Mouse (Mus musculus): Measurements from ENCODE around the gene Sephs2. TPM values are rescaled to one million over a fixed set of nuclear protein-coding genes. Genes with fewer than 3 reads are reported as not detected.

Gene Sephs2
- polyA plus RNA-seq, 1 experiment from 2014 or later = 61.5 TPM

GRCm38 (mm10) chr7:127244658-127245510, 29.0 kb downstream of the Sephs2 start:
- Histone ChIP-seq H3K36me3 (peaks cover 4% of the 10 kb centered on the region; the same call in 1 of the 2 replicates), H3K27ac (replicated peaks) (peak overlapping the region; percentile 86), H3K4me1 (replicated peaks) (peaks cover 28% of the 10 kb centered on the region), H3K27me3 (no peaks in the 10 kb centered on the region), H3K9ac (peak overlapping the region; percentile 90), H3K4me2 (peak overlapping the region; percentile 60), H3K4me3 (peak overlapping the region; percentile 81), H3K9me3 (no peaks in the 10 kb centered on the region)
- peak; percentile 74 for ATAC-seq (ENCODE audit: low FRiP score, low read depth)
- WGBS = 10% methylated on average over 30 of the region's 33 CpGs

DNA sequence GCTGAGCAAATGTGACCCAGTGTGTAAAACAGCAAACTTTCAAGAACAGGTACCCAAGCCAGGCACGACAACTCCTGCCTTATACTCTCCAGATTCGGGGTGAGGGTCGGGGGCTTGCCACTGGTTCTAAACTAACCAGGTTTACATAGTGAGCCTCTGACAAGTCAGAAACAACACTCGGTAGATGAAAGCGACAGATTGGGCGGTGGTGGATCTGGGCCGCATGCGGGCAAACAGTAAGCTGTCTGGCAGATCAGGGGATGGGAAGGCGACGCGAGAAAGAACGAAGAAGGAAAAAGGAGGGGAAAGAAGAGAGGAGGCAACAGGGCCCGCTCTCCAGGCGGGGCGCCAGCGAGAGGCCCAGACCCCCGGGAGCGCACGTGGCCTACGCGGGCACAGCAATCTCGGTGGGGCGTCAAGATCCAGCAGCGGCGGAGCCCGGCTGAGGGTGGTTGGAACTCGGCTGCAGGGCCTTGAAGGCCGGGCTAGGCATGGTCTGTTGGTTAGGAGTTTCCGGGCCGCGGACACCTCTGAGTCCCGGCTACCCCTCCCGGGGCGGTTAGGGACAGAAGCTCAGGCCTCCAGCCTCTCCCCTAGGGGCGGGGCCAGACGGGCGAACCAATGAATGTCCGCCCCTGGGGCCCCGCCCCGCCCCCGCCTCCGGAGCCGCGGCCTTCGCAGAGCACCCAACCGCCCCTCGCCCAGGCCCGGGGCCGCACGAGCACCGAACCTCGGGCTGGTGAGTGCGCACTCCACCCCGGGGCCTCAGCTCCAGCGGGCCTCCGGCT, 29.8 kb downstream of the Sephs2 start, which contains the start of gene Zfp771:
Gene Zfp771 (plus strand): TSS at position 405 of the 788 bp plus-strand sequence.
- Histone ChIP-seq H3K9me3 (no peaks in the 10 kb centered on the region), H3K4me2 (peak within 1 kb of the TSS; percentile 60), H3K27me3 (no peaks in the 10 kb centered on the region), H3K4me3 (peak within 1 kb of the TSS; percentile 81), H3K27ac (replicated peaks) (peak within 1 kb of the TSS; percentile 86), H3K9ac (peak within 1 kb of the TSS; percentile 90), H3K4me1 (replicated peaks) (peaks cover 28% of the 10 kb centered on the region), H3K36me3 (peaks cover 2% of the 10 kb centered on the region; the same call in 1 of the 2 replicates)
- WGBS = 1% methylated on average over 54 of the region's 56 CpGs
- ATAC-seq (ENCODE audit: low FRiP score, low read depth) = peak; percentile 94

- H3K4me2 ChIP-seq = peak overlapping the region; percentile 60
- peak overlapping the region; percentile 81 for H3K4me3 ChIP-seq
- H3K36me3 ChIP-seq = peaks cover 8% of the 10 kb centered on the region
- 43% methylated on average over 2 of the region's 2 CpGs for WGBS
- H3K27me3 ChIP-seq = no peaks in the 10 kb centered on the region
- H3K4me1 ChIP-seq (replicated peaks) = peaks cover 28% of the 10 kb centered on the region
- H3K27ac ChIP-seq (replicated peaks) = peak overlapping the region; percentile 86
- no peaks in the 10 kb centered on the region for H3K9me3 ChIP-seq
- H3K9ac ChIP-seq = peak overlapping the region; percentile 90; the same call in 1 of the 2 replicates
- no peak for ATAC-seq (ENCODE audit: low FRiP score, low read depth)
Observed at GRCm38 (mm10) chr7:127243361-127243867, 30.4 kb downstream of the Sephs2 start.

- Histone ChIP-seq H3K27ac (replicated peaks) (no peak overlapping the region), H3K4me1 (replicated peaks) (peaks cover 39% of the 10 kb centered on the region), H3K4me2 (peak overlapping the region; percentile 81), H3K9me3 (no peaks in the 10 kb centered on the region), H3K36me3 (peaks cover 40% of the 10 kb centered on the region), H3K9ac (no peak overlapping the region), H3K27me3 (no peaks in the 10 kb centered on the region), H3K4me3 (no peak overlapping the region)
- WGBS = 92% methylated on average over 2 of the region's 2 CpGs
- no peak for ATAC-seq (ENCODE audit: low FRiP score, low read depth)
Observed at GRCm38 (mm10) chr7:127234777-127235176, 39.1 kb downstream of the Sephs2 start.

DNA sequence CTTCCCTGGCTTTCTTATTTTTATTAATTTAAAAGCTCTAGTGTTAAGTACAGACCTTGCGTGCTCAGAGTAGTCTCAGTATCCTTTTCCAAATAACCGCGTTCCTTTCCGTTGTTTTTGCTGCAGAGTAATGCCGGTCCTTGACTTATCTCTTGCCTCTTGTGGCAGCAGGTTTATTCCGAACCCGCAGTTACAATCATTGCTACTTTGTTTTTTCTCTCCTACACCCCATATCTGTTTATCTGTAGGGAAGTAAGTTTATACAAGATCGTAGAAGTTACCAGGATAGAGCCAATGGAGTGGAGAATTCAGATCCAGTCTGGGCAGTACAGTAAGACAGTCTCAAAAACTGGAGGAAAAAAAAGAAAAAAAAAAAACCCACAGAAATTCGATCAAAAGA, 40.1 kb downstream of the Sephs2 start:
- 4% methylated on average over 9 of the region's 9 CpGs for WGBS
- Histone ChIP-seq H3K27ac (replicated peaks) (peak overlapping the region; percentile 96), H3K9ac (peak overlapping the region; percentile 94), H3K36me3 (peaks cover 35% of the 10 kb centered on the region), H3K4me1 (replicated peaks) (peaks cover 41% of the 10 kb centered on the region), H3K4me2 (peak overlapping the region; percentile 81), H3K4me3 (peak overlapping the region; percentile 86), H3K9me3 (no peaks in the 10 kb centered on the region), H3K27me3 (no peaks in the 10 kb centered on the region)
- ATAC-seq (ENCODE audit: low FRiP score, low read depth) = no peak

- Histone ChIP-seq H3K4me1 (replicated peaks) (peaks cover 41% of the 10 kb centered on the region), H3K9me3 (no peaks in the 10 kb centered on the region), H3K27me3 (no peaks in the 10 kb centered on the region), H3K4me3 (peak overlapping the region; percentile 86), H3K4me2 (peak overlapping the region; percentile 81), H3K9ac (peak overlapping the region; percentile 94), H3K36me3 (peaks cover 31% of the 10 kb centered on the region), H3K27ac (replicated peaks) (peak overlapping the region; percentile 96)
- peak; percentile 58 for ATAC-seq (ENCODE audit: low FRiP score, low read depth)
- WGBS = 0% methylated on average over 26 of the region's 27 CpGs
Observed at GRCm38 (mm10) chr7:127233368-127233749, 40.5 kb downstream of the Sephs2 start.

DNA sequence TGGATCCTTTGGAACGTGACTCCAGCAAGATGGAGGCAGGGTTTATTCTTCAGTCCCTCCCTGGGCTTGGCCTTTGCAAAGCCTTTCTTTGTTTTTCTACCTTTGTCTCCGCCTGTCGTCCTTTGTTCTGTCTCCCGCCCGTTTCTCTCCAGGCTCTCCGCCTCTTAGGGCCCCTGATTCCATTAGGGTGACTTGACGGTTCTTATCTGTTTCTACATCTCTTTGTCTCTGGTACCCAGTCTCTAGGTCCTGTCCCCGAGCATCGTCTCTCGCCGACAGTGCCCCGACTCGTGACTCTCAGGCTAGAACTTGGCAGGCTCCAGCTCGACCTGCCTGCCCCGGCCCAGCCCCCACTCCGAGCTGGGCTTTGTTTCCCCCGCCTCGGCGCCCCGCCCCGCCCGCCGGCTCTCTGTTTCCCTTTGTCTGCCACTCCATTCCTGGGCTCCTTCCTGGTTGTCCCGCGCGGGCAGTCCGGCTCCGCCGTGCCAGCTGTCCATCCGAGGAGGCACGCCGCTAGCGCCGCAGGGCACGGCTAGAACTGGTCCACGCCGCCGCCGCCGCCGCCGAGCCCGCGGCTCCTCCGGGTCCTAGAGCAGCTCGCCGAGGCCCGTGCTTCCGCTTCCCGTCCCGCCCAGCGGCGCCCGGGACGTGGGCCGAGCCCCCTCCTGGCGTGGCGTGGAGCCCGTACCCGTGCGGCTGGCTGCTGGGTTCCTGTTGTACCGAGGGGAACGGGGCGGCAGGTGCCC, 41.1 kb downstream of the Sephs2 start, which contains the start of the genes Zfp553 and Sept1:
Gene Zfp553 (plus strand): TSS at position 440 of the 746 bp plus-strand sequence.
Gene Sept1 (minus strand): TSS at position 509 of the 746 bp plus-strand sequence.
- Histone ChIP-seq H3K4me1 (replicated peaks) (peaks cover 41% of the 10 kb centered on the region), H3K4me3 (peak within 1 kb of the TSS; percentile 86), H3K9ac (peak within 1 kb of the TSS; percentile 94), H3K27me3 (no peaks in the 10 kb centered on the region), H3K36me3 (peaks cover 25% of the 10 kb centered on the region), H3K4me2 (peak within 1 kb of the TSS; percentile 81), H3K27ac (replicated peaks) (peak within 1 kb of the TSS; percentile 96), H3K9me3 (no peaks in the 10 kb centered on the region)
- ATAC-seq (ENCODE audit: low FRiP score, low read depth) = peak; percentile 93
- WGBS = under 1% methylated on average over 43 of the region's 64 CpGs

DNA sequence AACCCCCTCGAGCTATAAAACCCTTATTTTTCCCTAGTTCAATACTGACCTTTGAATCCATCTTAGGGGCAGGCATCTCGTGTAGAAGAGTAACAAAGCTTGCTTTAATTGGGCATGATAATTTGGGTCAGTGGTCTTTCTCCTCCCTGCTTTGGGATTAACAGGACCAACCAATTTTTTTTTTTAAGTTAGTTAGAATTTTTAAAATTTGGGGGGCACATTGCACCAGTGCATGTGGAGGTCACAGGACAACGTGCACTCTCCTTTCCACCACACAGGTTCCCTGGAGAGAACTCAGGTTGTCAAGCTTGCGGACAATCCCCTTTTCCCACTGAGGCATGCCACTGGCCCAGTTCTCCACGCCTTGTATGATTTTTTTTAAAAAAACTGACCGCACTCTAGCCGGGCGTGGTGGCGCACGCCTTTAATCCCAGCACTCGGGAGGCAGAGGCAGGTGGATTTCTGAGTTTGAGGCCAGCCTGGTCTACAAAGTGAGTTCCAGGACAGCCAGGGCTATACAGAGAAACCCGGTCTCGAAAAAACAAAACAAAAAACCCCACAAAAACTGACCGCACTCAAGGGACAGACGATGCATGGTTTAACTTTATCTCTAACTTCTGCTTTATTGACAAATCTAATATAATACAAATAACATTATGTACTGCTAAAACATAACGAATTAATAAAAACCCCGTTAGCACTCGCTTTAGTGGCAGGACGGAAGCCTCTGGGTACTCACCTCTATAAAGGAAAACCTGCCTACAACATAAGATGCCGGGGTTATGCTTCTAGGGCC, 41.8 kb downstream of the Sephs2 start:
- H3K36me3 ChIP-seq = peaks cover 19% of the 10 kb centered on the region

GRCm38 (mm10) chr7:127231376-127231775, 42.5 kb downstream of the Sephs2 start:
- Histone ChIP-seq H3K36me3 (peaks cover 12% of the 10 kb centered on the region), H3K27ac (replicated peaks) (peak overlapping the region; percentile 96), H3K4me2 (peak overlapping the region; percentile 81), H3K4me1 (replicated peaks) (peaks cover 41% of the 10 kb centered on the region), H3K9me3 (no peaks in the 10 kb centered on the region), H3K27me3 (no peaks in the 10 kb centered on the region), H3K9ac (peak overlapping the region; percentile 94; the same call in 1 of the 2 replicates), H3K4me3 (peak overlapping the region; percentile 86)
- ATAC-seq (ENCODE audit: low FRiP score, low read depth) = no peak
- WGBS = 68% methylated on average over 3 of the region's 3 CpGs

More for the DNA sequence above, 41.8 kb downstream of the Sephs2 start:
- Histone ChIP-seq H3K4me2 (peak overlapping the region; percentile 81), H3K27me3 (no peaks in the 10 kb centered on the region), H3K9ac (peak overlapping the region; percentile 94), H3K4me1 (replicated peaks) (peaks cover 41% of the 10 kb centered on the region), H3K9me3 (no peaks in the 10 kb centered on the region), H3K27ac (replicated peaks) (peak overlapping the region; percentile 96), H3K4me3 (peak overlapping the region; percentile 86)
- WGBS = 2% methylated on average over 20 of the region's 20 CpGs
- no peak for ATAC-seq (ENCODE audit: low FRiP score, low read depth)

DNA sequence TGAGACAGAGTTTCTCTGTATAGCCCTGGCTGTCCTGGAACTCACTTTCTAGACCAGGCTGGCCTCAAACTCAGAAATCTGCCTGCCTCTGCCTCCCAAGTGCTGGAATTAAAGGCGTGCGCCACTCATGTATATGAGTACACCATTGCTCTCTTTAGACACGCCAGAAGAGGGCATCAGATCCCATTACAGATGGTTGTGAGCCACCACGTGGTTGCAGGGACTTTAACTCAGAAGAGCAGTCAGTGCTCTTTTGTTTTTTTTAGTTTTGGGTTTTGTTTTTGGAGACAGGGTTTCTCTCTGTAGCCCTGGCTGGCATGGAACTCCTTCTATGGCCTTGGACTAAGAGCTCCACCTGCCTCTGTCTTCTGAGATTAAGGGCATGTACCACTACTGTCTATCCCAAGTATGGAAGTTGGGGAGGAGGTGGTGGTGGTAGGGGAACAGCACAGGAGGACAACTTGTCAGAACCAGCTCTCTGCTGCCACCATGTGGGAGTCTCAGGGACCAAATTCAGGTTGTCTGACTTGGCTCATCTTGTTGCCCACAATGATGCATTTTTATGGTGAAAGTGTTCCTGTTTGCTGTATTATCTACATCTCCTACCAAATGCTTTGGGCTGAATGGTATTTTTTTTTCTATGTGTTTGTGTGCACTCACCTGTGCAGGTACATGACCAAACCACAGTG, 45.1 kb downstream of the Sephs2 start:
- H3K27ac ChIP-seq (replicated peaks) = no peak overlapping the region
- no peak overlapping the region for H3K4me2 ChIP-seq
- H3K9me3 ChIP-seq = no peaks in the 10 kb centered on the region
- no peak overlapping the region for H3K4me3 ChIP-seq
- H3K27me3 ChIP-seq = no peaks in the 10 kb centered on the region
- WGBS = 60% methylated on average over 4 of the region's 4 CpGs
- peaks cover 26% of the 10 kb centered on the region for H3K4me1 ChIP-seq (replicated peaks)
- no peak for ATAC-seq (ENCODE audit: low FRiP score, low read depth)
- H3K36me3 ChIP-seq = no peaks in the 10 kb centered on the region
- no peak overlapping the region for H3K9ac ChIP-seq
